Mouse (Mus musculus) CD4-positive helper T cell, adult 2 months (primary cell): ENCODE results near the gene H2al1f.
"Not testable (repeated sequence)": the region's sequence is repeated elsewhere in the genome, so short reads cannot be mapped to it uniquely, and the experiment has no call there.

Source experiments
- DNase-seq: peaks from one replicate; pipeline ENCODE4 v3.0.0-alpha.2; 2012; ENCODE audit warnings: low read depth, missing footprints, low spot score

Gene H2al1f

GRCm38 (mm10) chrX:11314858-11315257, at the start of gene H2al1f:
Gene H2al1f (plus strand): TSS chrX:11315158.
- DNase-seq: not testable (repeated sequence)

- no peak for DNase-seq
Observed at GRCm38 (mm10) chrX:11267791-11268190, 47.2 kb upstream of the H2al1f start.

- DNase-seq: no peak
Observed at GRCm38 (mm10) chrX:11269074-11269473, 45.9 kb upstream of the H2al1f start.

GRCm38 (mm10) chrX:11273190-11273589, 41.8 kb upstream of the H2al1f start:
- no peak for DNase-seq

GRCm38 (mm10) chrX:11277083-11277482, 37.9 kb upstream of the H2al1f start:
- no peak for DNase-seq

GRCm38 (mm10) chrX:11280741-11281140, 34.2 kb upstream of the H2al1f start:
- no peak for DNase-seq

GRCm38 (mm10) chrX:11288306-11288882, 26.6 kb upstream of the H2al1f start:
- no peak for DNase-seq

- peak; percentile 8 for DNase-seq
Observed at GRCm38 (mm10) chrX:11289244-11289643, 25.7 kb upstream of the H2al1f start.

GRCm38 (mm10) chrX:11298957-11299356, 16.0 kb upstream of the H2al1f start, which contains the start of gene H2al1a:
Gene H2al1a (plus strand): TSS chrX:11299257.
- not testable (repeated sequence) for DNase-seq

- DNase-seq: not testable (repeated sequence)
Observed at GRCm38 (mm10) chrX:11302132-11302531, 12.8 kb upstream of the H2al1f start, which contains the start of gene H2al1b. Gene H2al1b (plus strand): TSS chrX:11302432.

- DNase-seq: not testable (repeated sequence)
Observed at GRCm38 (mm10) chrX:11305355-11305754, 9.6 kb upstream of the H2al1f start, which contains the start of gene H2al1c. Gene H2al1c (plus strand): TSS chrX:11305655.

- not testable (repeated sequence) for DNase-seq
Observed at GRCm38 (mm10) chrX:11308524-11308923, 6.4 kb upstream of the H2al1f start, which contains the start of gene H2al1d. Gene H2al1d (plus strand): TSS chrX:11308824.

GRCm38 (mm10) chrX:11311634-11312033, 3.3 kb upstream of the H2al1f start, which contains the start of gene H2al1e:
Gene H2al1e (plus strand): TSS chrX:11311934.
- DNase-seq: not testable (repeated sequence)

- not testable (repeated sequence) for DNase-seq
Observed at GRCm38 (mm10) chrX:11317956-11318355, 3.0 kb downstream of the H2al1f start, which contains the start of gene H2al1g. Gene H2al1g (plus strand): TSS chrX:11318256.

GRCm38 (mm10) chrX:11321192-11321591, 6.2 kb downstream of the H2al1f start, which contains the start of gene H2al1h:
Gene H2al1h (plus strand): TSS chrX:11321492.
- DNase-seq: not testable (repeated sequence)

- not testable (repeated sequence) for DNase-seq
Observed at GRCm38 (mm10) chrX:11324359-11324758, 9.4 kb downstream of the H2al1f start, which contains the start of gene H2al1i. Gene H2al1i (plus strand): TSS chrX:11324659.

GRCm38 (mm10) chrX:11327522-11327921, 12.6 kb downstream of the H2al1f start, which contains the start of gene H2al1j:
Gene H2al1j (plus strand): TSS chrX:11327822.
- DNase-seq: not testable (repeated sequence)

GRCm38 (mm10) chrX:11345762-11346161, 30.8 kb downstream of the H2al1f start:
- DNase-seq: no peak

- no peak for DNase-seq
Observed at GRCm38 (mm10) chrX:11346756-11347155, 31.8 kb downstream of the H2al1f start.

GRCm38 (mm10) chrX:11360823-11361222, 45.9 kb downstream of the H2al1f start:
- DNase-seq: no peak

- no peak for DNase-seq
Observed at GRCm38 (mm10) chrX:11361261-11361660, 46.3 kb downstream of the H2al1f start.

- no peak for DNase-seq
Observed at GRCm38 (mm10) chrX:11363890-11364289, 48.9 kb downstream of the H2al1f start.
